Mouse (Mus musculus): ENCODE data around the gene Top1. TPM values are rescaled to one million over a fixed set of nuclear protein-coding genes. Genes with fewer than 3 reads are reported as not detected.
"Not testable (repeated sequence)": the region's sequence is repeated elsewhere in the genome, so short reads cannot be mapped to it uniquely, and the experiment has no call there.

Gene Top1
- polyA plus RNA-seq, 1 experiment: 23.6 TPM

DNA sequence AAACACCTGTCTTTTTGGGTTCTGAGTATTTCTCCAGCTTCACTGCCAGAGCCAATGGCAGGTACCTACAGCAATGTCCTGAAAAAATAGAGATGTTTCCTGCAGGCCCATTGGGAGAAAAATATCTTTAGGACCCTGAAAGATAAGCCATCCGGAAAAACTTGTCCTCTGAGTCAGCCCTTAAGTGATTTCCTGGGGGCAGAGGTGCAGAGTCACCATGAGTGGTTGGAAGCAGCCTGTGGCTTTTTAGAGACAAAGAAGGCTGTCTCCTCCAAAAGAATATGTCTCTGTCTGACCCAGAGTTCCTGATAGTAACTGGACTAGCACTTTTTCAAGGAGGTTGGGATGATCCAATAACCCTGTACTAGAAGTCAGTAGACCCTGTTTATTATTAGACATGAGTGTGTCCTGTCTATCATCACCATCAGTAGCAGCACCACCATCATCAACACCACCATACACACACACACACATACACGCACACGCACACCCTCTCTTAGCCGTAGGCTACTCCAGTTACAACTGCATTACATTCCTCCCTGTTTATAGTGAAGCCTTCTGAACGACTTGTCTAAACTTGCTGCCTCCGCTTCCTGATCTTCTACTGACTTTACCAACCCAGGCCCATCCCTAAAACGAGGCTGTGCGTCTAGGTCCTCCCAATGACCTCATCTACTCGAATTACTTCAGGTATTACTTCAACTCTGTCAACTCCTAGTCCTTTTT lies 14.7 kb upstream of the Top1 start:
- no peak for DNase-seq (ENCODE audit: low spot score)

DNA sequence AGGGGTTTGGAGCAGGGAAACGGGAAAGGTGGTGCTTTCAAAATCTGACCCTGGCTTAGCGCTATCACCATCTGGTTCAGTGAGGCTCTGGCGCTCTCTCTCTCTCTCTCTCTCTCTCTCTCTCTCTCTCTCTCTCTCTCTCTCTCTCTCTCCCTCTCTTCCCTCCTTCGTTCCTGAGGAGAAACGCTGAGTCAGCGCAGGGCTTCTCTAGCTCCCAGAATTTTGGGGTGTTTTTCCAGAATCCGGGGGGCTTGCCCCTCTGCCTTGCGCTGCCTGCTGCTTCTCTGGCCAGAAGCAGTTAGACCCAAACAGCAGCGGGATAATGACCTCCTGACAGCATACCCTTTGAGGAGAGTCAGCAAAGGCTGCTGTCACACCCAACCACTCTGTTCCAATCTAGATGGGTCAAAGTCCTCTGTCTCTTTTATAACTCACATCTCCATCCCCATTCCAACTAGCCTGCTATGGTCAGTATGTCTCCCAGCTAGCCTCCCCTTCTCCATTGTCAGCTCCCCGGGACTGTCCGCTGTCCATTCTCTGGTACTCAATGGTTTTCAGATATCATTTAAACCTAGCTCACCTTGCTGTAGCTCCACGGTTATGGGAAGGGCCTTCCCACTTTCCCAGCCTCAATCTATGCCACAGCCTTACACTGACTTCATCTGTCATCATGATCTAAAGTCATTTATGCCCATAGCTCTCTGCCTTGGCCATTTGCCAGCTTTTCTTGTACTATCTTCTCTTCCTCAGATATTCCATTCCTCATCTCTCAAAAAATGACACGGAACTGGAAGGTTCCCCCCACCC lies 5.6 kb upstream of the Top1 start:
- no peak for DNase-seq (ENCODE audit: low spot score)

DNA sequence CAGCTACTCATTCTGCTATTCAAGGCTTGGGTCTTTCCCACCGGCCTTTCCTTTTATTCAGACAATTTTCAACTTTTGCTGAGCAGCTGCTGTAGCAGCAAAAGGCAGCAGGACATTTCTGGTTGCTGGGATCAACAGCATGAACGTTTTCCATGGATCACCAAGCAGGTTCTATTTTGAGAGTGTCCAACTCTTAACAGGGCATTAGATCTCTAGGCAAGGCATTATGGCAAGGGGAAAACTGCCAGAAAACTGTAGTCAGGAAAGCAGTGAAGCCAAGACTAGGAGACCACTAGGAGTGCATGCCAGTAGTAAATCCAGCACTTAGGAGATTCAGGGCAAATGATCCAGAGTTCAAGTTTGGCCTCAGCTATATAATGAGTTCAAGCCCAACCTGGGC lies 4.5 kb upstream of the Top1 start:
- DNase-seq (ENCODE audit: low spot score): no peak

DNA sequence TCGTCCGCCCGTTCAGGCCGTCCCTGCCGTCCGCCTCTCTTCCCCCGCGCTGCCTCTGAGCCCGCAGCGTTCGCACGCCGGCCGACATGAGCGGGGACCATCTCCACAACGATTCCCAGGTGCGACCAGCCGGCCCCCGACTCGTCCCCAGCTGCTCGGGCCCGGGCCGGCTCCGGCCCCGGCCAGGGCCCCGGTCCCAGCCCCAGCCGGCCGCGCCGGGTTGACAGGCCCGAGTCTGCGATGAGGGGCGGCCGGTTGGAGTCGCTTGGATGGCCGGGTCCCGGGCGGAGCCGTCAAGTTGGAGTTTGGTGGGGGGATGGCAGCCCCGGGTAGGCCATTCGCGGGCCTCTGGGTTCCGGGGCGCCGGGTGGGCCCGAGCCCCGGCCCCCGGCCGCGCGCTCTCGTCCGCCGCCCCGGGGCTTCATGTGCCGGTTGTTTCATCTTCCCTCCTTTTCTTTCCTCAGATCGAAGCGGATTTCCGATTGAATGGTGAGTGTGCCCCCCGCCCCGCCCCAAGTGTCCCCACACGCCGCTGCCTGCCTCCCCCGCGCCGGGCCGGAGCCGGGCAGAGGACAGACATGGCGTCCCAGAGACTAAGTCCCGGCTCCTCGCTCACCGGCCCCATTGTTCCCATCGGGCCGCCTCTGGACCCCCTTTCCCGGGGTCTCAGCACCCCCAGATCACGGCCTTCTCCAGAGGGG lies 606 bp downstream of the Top1 start:
- peak; percentile 52 for DNase-seq (ENCODE audit: low spot score)

DNA sequence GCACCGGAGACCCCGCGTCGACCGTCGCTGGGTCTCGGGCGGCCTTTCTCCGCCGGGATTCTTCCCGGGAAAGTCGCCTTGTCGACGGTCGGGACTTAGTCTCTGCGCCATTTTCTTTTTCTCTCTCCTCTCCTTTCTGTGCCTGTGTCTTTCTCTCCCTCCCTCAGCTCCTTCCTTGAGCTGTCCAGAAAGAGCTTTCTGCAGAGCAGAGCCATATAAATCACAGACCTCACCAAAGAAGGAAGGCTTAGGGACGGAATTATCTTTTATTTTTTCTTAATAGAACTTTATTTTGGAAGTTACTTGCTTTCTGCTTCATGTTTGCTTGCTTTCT lies 1.1 kb downstream of the Top1 start:
- DNase-seq (ENCODE audit: low spot score): no peak

DNA sequence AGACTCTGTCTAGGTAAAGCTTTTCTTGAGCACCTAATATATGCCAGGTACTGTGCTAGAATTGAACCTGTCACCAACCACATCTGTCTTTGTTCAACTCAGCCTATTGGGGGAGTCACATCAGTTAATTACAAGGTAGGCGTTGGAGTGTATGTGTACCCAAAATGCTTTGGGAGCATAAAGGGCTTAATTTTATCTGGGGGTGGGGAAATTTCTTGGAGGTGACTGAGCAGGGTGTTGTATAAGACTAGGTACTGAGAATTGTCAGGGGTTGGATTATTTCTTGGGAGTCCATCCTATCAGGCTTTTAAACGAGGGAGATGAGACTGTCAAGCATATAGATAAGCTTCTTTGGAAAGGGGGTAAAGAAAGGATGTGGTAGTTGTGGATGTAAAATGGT lies 2.4 kb downstream of the Top1 start:
- no peak for DNase-seq (ENCODE audit: low spot score)

DNA sequence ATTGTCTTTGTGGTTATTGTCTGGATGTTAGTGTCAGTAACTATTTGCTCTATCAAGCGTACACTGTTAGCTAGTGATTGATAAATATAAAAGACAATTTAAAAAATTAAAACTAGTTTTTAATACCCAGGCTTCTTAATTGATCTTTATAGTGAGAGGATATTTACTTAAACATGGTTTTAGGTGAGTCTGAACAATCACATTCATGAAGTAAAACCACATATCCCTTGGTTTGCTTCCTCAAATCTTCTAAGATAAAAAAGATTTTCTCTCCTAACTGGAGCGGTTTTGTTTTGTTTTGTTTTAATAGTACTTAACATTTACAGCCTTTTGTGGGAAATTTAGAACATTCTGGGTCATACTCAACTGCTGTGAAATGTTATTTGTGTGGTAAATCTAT lies 3.4 kb downstream of the Top1 start:
- no peak for DNase-seq (ENCODE audit: low spot score)

DNA sequence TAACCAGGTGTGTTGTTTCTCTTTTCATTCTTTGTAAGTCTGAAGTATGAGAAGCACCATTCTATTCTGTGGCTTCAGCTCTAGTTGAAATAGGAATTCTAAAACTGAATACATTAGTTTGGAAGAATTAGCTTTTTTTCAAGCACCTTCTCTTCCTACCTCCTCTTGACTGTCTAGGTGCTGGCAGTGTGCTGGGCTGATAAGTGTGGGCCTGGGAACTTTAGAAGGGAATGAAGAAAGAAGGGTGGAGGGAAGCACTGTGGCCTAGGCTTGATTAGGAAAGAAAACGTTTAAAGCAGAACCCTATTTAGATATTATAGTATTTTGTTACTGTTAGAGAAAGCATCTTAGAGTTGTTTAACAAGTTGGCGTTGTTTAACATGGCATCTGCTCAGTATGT lies 5.5 kb downstream of the Top1 start:
- no peak for DNase-seq (ENCODE audit: low spot score)

DNA sequence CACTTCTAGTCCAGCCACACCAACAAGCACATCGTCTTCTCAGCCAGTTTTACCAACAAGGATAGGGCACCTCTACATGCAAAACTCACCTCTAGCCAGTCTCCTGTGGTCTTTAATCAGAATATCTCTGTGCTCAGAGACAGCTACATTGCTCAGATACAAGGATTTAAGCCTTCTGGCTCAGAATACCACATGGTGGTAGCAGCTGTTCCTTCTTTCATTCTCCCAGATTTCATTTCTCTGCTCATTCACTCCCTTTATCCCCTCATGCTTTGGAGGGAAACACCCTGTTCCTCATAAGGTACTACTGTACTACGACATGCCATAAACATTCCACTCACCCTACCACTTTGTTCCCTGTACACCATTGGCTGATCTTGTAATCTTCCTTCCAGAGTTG lies 7.5 kb downstream of the Top1 start:
- DNase-seq (ENCODE audit: low spot score): no peak

DNA sequence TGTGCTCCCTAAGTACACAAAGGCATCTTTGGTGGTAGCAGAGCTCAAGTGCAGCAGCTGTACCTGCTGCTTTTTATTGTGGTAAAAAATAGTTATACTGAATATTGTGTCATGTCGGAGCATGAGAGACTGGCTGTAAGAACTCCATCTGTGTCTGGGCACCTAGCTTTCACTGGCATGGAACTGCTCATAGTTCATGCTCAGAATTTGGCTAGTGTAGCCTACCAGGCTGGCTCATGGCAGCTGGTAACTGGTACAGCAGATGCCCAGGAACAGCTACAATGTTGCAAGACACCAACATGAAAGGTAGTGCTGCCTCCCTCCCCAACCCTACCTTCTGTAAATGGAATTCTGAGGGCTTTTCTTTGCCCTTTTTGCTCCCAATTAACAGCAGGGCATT lies 9.9 kb downstream of the Top1 start:
- no peak for DNase-seq (ENCODE audit: low spot score)

DNA sequence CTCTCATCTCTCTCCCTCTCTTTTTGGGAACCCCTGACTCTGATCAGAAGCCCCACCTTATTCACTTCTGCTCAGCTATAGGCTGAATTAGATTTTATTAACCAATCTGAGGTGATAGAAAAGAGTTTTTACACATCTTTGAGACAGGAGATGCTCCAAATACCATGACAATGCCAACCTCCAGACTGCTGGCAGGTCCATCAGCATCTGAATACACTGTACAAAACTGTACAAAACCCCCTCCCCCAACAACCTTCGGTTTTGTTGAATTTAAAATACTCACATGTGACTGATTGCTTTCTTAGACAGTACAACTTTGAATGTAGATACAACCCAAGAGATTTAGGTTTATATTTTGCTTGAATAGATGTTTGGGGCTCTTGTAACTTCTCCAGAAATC lies 10.5 kb downstream of the Top1 start:
- no peak for DNase-seq (ENCODE audit: low spot score)

DNA sequence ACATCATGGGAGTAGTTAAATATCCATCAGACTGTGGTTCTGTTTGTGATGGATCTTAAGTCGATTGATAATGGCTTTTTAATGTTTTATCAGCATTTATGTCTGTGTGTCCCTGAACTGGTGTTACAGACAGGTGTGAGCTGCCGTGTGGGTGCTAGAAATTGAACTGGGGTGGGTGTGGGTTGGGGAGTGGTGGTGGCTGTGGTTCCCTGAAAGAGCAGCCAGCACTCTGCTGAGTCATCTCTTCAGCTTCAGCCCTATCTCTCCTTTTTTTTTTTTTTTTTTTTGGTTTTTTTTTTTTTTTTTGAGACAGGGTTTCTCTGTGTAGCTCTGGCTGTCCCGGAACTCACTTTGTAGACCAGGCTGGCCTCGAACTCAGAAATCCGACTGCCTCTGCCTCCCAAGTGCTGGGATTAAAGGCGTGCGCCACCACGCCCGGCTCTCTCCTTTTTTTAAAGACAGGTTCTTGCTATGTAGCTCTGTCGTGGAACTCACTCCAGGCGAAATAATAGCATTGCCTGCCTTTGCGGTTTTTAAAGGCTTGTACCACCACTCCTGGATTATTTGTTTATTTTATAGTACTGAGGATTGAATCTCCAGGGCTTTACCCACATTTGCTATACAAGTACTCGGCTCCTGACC lies 12.2 kb downstream of the Top1 start:
- no peak for DNase-seq (ENCODE audit: low spot score)

DNA sequence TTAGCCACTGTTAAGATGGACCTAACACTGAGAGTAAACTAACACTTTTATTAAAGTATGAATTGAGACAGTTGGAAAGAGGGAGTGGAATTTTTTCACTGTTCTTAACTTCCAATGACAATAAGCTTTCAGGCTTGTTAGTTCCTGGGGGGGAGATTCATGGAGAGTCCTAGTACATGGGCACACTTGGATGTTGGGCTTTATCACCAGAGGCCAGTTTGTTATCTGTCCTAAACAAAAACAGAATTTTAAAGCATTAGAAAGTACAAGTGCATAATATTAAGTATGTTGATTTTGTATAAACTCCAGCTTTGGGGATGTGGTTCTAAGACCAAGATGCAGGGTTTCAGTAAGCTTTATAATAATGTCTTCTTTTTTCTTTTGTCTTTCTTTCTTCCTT lies 13.1 kb downstream of the Top1 start:
- no peak for DNase-seq (ENCODE audit: low spot score)

DNA sequence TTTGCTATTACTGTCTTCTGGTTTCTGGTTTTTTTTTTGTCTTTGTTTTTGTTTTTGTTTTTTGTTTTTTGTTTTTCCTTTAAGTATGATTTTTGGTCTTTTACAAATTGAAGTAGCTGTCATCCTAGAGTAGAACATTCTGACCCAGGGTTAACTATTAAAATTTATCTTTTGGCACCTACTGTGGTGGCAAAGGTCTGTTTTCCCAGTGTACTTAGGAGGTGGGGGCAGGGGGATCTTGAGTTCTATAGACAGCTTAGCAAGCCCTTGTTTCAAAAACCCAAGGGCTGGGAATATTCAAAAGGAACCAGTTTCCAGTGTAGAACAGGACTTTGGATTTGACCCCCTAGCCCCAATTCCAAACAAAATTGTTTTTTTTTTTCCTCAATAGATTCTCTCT lies 18.7 kb downstream of the Top1 start:
- DNase-seq (ENCODE audit: low spot score): no peak

DNA sequence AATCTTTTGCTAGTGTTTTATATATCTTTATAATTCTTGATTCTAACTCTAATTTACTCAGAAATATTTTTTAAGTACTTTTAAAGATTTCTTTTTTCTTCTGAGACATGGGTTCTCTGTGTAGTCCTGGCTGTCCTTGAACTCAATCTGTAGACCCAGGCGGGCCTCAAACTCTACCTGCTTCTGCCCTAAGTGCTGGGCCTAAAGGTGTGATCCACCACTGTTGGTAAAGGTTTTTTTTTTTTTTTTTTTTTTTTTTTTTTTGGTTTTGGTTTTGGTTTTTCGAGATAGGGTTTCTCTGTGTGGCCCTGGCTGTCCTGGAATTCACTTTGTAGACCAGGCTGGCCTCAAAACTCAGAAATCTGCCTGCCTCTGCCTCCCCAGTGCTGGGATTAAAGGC lies 19.3 kb downstream of the Top1 start:
- DNase-seq (ENCODE audit: low spot score): not testable (repeated sequence)

DNA sequence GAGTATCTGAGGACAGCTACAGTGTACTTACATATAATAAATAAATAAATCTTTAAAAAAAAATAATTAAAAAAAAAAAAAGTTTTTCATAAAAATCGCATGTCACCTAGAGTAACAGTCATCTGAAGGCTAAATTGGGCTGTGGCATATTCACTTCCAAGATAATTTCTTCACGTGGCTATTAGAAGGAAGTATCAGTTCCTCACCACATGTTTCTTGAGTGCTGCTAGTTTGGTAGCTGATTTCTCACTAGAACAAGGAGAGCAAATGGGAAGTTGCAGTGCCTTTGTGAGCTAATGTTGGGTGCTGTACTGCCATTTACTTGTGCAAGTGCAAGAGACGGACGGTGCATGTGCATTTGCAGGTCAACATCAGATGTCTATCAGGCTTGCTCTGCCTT lies 21.6 kb downstream of the Top1 start:
- DNase-seq (ENCODE audit: low spot score): no peak

DNA sequence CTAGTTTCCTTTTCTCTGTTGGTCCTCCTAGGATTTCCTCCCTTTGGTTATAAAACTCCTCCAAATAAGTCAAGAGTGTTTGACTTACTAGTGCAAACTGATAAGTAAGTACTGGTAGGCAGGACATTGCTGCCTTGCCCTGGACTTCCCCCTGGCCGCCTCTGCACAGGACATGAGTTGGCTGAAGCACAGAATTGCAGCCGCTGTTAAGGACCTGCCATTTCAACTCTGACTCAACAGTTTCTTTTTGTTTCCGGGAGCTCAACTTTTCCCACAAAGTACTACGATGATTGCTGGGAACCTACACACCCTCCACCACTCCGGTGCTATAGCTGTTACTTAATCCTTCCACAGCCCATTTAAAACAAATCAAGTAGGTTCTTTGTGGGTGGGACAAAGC lies 54.6 kb downstream of the Top1 start:
- no peak for DNase-seq (ENCODE audit: low spot score)

DNA sequence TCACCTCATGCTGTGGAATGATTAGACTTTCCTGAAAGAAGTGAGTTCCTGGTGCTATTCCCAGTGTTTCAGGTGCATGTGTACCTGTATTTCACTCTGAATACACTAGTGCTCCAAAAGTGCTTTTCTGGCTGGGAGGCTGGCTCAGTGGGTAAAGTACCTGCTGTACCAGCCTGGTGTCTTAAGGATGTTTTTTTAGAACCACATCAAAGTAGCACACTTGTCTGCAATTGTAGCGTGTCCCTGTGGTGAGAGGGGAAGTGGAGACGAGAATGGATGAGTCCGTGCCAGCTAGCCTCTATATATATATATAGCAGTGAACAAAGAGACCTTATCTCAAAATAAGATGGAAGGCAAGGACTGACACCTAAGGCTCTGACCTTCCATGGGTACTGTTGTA lies 55.9 kb downstream of the Top1 start:
- DNase-seq (ENCODE audit: low spot score): no peak

DNA sequence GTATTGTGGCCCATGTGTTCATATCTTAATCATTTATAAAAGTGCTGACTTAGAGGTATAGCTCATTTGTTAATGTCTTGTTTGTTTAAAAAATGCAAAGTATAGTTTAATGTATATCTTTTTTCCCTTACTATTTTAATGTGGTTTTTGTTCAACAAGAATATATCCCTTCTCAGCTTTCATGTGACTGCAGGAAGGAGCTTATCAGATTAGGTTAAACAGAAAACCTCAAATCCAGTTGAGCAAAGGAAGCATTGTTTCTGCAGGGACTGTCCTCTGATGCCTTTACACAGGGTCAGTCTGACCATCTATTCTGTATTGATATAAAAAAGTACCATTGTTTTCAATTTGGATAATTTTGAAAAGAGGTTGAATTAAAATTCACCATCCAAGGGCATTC lies 57.1 kb downstream of the Top1 start:
- DNase-seq (ENCODE audit: low spot score): no peak

DNA sequence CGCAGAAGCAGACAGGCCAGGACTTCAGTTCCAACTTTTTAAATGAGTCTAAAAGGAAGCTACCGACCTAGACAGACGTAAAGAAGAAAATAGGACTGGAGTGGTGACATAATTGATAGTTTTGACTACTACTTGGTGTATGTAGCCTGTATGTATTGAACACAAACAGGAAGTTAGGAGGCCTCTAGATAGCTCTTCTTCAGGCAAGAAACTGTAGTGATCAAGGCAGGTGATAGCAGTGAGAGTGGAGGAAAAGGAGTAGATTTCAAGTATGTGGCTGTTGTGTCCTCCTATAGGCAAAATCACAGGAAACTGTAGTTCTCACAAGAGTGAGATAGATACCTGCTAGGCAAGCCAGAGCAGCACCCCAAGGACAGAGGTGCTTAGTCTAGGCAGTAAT lies 62.0 kb downstream of the Top1 start:
- DNase-seq (ENCODE audit: low spot score): no peak

DNA sequence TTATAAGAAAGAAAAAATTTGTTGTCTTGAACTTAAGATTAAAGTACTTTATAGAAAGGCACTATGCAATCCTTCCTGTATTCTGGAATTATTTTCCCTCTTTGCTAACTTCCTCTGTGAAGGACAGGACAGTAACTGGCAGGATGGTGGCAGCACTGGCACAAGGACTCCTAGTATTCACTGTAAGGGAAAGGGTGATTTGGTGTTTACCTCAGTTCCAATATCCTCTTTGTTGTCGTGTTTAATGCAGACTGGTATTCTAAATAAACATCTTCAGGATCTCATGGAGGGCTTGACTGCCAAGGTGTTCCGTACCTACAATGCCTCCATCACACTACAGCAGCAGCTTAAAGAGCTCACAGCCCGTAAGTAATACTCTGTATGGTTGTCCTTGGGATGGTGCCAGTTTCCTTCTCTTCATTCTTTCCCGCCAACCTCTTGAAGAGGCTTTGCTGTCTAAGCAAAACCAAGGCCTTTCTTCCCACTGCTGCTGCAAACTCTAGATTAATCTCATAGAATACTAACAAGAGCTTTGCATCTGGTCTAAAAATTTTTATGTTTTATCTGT lies 69.9 kb downstream of the Top1 start:
- no peak for DNase-seq (ENCODE audit: low spot score)

DNA sequence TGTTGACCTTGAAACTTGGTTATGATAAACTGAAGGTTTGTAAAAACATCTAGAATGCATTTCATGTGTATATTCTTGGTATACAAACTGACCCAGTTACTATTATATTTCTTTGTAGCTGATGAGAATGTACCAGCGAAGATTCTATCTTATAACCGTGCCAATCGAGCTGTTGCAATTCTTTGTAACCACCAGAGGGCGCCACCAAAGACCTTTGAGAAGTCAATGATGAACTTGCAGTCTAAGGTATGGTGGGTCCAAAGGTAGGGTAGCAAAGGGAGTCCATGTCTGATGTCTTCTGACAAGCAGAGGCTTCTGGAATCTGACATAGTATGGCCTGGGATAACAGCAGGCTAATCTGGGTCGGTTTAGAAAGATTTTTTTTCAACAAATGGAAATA lies 71.6 kb downstream of the Top1 start:
- no peak for DNase-seq (ENCODE audit: low spot score)

Measured in urinary bladder, adult 2 months (tissue).